Mouse (Mus musculus): Measurements from ENCODE around the gene Rnf145. TPM values are rescaled to one million over a fixed set of nuclear protein-coding genes. Genes with fewer than 3 reads are reported as not detected.

Rnf145 gene
- 11.6 TPM for polyA plus RNA-seq (2014; fragmentation: Illumina TruSeq; extraction: RNeasy Lipid Tissue Mini Kit (QIAGEN cat#74804); ENCODE audit: low read depth, low replicate concordance)

DNA sequence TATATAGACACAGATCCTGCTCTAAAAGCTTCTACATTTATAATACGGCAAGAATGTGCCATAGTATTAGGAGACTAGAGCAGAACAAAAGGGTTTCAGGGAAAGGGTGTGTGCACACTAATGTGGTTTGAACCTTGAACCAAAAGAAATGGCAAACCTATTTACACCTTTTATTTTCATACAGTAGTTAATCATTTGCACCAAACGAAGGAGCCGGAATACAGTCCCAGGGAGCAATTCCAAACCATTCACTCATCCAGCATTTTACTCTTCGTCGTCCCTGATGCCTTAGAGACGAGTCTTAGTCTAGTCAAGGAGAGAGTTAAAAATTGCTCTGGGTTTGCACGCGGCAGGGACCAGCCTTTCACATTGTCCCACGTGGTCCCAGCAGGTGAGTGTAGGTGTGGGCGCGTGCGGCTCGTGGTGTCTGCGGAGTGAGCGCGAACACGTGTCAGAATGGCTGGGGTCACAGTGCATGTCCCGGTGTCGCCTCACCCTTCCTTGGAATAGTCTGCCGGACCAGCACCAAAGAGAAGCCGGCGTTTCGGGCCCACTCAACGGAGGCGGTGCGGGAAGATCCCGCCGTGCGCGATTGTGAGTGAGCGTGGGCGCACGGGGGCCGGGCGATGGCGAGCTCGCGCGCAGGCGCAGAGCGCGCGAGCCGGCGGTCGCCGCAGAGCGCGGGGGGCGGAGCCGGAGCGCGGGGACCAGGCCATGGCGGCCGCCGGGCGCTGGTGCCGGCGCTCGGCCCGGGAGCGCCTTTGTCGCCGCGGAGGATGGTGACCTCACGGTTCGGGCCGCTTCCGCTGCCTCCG lies at the start of gene Rnf145:
TSS of gene Rnf145 (plus strand) at position 684 of the 815 bp plus-strand sequence.

DNA sequence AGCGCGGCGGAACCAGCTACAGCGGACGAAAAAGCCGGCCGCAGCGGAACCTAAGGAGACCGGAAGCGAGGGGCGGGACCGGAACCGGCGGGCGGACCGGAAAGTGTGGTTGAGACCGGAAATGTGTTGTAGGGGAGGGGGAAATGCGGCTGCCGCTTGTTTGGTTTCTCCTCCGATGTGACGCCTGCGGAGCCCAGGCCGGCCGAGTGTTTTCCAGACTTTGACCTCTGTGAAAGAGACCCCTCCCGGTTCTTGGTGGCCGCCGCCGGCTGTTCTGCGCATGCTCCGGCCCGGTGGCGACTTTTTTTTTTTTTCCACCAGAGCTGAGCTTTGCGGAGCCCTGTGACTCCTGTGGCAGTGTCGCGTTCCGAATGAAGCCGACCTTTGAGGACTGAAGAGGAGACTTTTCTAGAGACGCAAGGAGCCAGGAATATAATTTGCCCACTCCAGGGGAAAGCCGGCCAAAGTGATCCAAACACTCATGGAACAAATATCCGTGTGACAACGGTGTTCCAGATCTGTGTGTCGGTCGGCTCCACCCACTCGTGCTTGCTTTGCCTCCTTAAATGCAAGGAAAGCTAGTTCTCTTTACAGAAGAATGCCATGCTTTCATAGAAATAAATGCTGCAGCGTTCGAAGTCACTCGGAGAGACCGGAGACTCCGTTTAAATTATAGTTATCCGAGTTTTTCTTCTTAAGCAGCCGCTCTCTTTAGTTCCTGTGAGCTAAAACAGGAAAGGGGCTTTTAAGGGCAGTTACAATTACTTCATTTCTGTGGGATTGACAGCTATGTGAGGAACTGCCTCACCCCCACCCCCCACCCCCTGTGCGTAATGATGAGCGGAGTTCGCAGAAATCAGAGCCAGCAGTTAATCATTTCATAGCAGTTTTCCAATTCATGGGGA lies 48.1 kb upstream of the Rnf145 start, which contains the start of gene Ublcp1:
TSS of gene Ublcp1 (minus strand) at position 67 of the 905 bp plus-strand sequence.

Other genes with a start within 250 kb of the Rnf145 start
- not detected for gene Il12b, start 118.9 kb upstream of the Rnf145 start, polyA plus RNA-seq (2014; fragmentation: Illumina TruSeq; extraction: RNeasy Lipid Tissue Mini Kit (QIAGEN cat#74804); ENCODE audit: low read depth, low replicate concordance)
- 53.6 TPM for gene Ublcp1, start 48.5 kb upstream of the Rnf145 start, polyA plus RNA-seq (2014; fragmentation: Illumina TruSeq; extraction: RNeasy Lipid Tissue Mini Kit (QIAGEN cat#74804); ENCODE audit: low read depth, low replicate concordance)
- 7.1 TPM for gene Ebf1, start 98.4 kb downstream of the Rnf145 start, polyA plus RNA-seq (2014; fragmentation: Illumina TruSeq; extraction: RNeasy Lipid Tissue Mini Kit (QIAGEN cat#74804); ENCODE audit: low read depth, low replicate concordance)